Mouse (Mus musculus) heart, adult 2 months (tissue): ENCODE data around the gene Impg1. TPM values are rescaled to one million over a fixed set of nuclear protein-coding genes. Genes with fewer than 3 reads are reported as not detected.

Experiments
- DNase-seq, 2 experiments: peaks; one replicate each; pipeline ENCODE4 v3.0.0; 2021
- H3K27ac ChIP-seq: fragments of 200-600 bp; 2 replicates; pipeline ENCODE4 v1.8.1; 2022
- H3K27me3 ChIP-seq: fragments of 200-500 bp; 2 replicates; pipeline ENCODE4 v1.6.1; 2012; ENCODE audit warnings: mild to moderate bottlenecking, low read length, inconsistent platforms, mixed read lengths; ENCODE audit not compliant: control insufficient read depth, insufficient read depth
- H3K36me3 ChIP-seq: fragments of 200-500 bp; 2 replicates; pipeline ENCODE4 v1.6.1; 2012; ENCODE audit warnings: low read length, inconsistent platforms; ENCODE audit not compliant: control insufficient read depth, insufficient read depth
- H3K4me1 ChIP-seq: fragments of 200-500 bp; 2 replicates; pipeline ENCODE4 v1.6.1; 2011; ENCODE audit warnings: low read length; ENCODE audit not compliant: control insufficient read depth, insufficient read depth
- H3K4me3 ChIP-seq: fragments of 200-600 bp; 2 replicates; pipeline ENCODE4 v1.8.1; 2022
- H3K79me2 ChIP-seq: fragments of 200-500 bp; replicated peaks from 2 replicates; pipeline ENCODE4 v1.6.1; 2012; ENCODE audit warnings: mild to moderate bottlenecking, inconsistent platforms, low read length, moderate library complexity, mixed read lengths; ENCODE audit not compliant: control insufficient read depth, insufficient read depth
- H3K9ac ChIP-seq: fragments of 200-500 bp; 2 replicates; pipeline ENCODE4 v1.6.1; 2012; ENCODE audit warnings: low read depth, mild to moderate bottlenecking, control low read depth, inconsistent platforms, low read length, mixed read lengths
- CTCF ChIP-seq: fragments of 200-600 bp; IDR thresholded peaks from 2 replicates; pipeline ENCODE4 v1.8.1; 2022; ENCODE audit warnings: antibody characterized with exemption, mild to moderate bottlenecking, moderate library complexity
- EP300 ChIP-seq: fragments of 200-500 bp; IDR thresholded peaks from 2 replicates; pipeline ENCODE4 v1.6.1; 2011; ENCODE audit warnings: low read depth, low read length, control low read depth; ENCODE audit not compliant: insufficient read depth
- POLR2A ChIP-seq: fragments of 200-500 bp; IDR thresholded peaks from 2 replicates; pipeline ENCODE4 v1.6.1; 2011; ENCODE audit warnings: mild to moderate bottlenecking, low read depth, low read length, control low read depth; ENCODE audit not compliant: insufficient read depth
- WGBS: fragments of 180-500 bp; shearing (Covaris S2); methylation state at CpG from one replicate; pipeline ENCODE4 v1.1.7; 2018; 5-methylcytosine and 5-hydroxymethylcytosine counted together
- intact Hi-C: fragments of 180-260 bp; cut with DNase I; formaldehyde crosslinking; loops from one replicate; pipeline ENCODE4 v1.15.1; 2025
- polyA plus RNA-seq: library from polyadenylated mRNA; depleted of rRNA; stranded (reverse); fragments of >200 nt; gene quantifications from 2 replicates; pipeline ENCODE4 v1.2.3, GENCODE M21; 2012
- total RNA-seq, 2 experiments: library from RNA; stranded (reverse); gene quantifications; 2 replicates each; pipeline ENCODE4 v1.2.3; 2021

Gene Impg1
- total and polyA plus RNA-seq, 3 experiments: not detected

DNA sequence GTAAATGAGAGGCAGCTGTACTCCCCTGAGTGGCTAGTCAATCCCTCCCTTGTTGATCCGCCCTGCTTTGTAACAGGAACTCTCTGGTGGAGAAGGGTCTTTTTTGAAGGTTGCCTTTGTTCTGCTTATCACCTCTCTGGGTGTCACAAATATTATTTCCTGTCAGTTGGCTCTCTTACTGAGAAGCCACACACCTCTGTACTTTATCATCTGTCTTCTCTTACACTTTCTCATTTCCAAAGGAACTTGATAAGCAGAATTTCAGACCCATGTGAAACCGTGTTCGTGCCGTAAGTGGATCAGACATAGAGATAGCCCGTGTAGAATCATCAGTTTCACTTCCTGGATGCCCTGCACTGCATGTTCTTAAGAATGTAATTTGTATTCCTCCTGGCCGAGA lies 147.3 kb downstream of the Impg1 start:
- H3K36me3 ChIP-seq: no peaks in the 10 kb centered on the region
- no peaks in the 10 kb centered on the region for H3K27me3 ChIP-seq
- intact Hi-C loops: no loop called here
- no peaks in the 10 kb centered on the region for H3K4me1 ChIP-seq
- H3K4me3 ChIP-seq: no peak overlapping the region
- DNase-seq: no peak
- 35% methylated on average over 6 of the region's 6 CpGs for WGBS
- no peaks in the 10 kb centered on the region for H3K79me2 ChIP-seq
- no peak overlapping the region for H3K27ac ChIP-seq
- TF ChIP-seq CTCF: no peak
- TF ChIP-seq EP300: no peak
- TF ChIP-seq POLR2A: no peak
- H3K9ac ChIP-seq: no peak overlapping the region

DNA sequence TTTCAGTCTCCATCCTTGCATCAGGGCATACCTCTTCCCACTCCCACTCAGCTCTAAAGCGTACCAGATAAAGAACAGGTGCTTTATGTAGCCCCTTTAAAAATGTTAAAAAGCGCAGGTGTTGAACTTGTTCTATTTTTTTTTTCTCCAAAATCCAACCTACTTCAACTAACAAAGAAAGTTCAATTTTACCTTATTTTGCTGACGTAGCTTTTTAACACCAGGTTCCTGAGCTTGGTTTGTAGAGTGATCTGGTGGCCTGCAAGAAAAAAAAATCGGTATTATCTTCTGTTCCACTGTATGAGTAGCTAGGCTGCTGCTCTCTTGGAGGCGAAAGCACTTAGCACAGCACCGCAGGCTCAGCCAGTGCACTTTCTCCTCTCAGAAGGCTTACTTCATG lies 149.4 kb downstream of the Impg1 start:
- H3K79me2 ChIP-seq: no peaks in the 10 kb centered on the region
- H3K27ac ChIP-seq: no peak overlapping the region
- intact Hi-C loops: no loop called here
- no peak overlapping the region for H3K9ac ChIP-seq
- WGBS: 93% methylated on average over 6 of the region's 6 CpGs
- no peaks in the 10 kb centered on the region for H3K27me3 ChIP-seq
- H3K36me3 ChIP-seq: no peaks in the 10 kb centered on the region
- H3K4me3 ChIP-seq: no peak overlapping the region
- no peak for DNase-seq
- no peak for TF ChIP-seq CTCF
- no peak for TF ChIP-seq POLR2A
- no peak for TF ChIP-seq EP300
- H3K4me1 ChIP-seq: no peaks in the 10 kb centered on the region

DNA sequence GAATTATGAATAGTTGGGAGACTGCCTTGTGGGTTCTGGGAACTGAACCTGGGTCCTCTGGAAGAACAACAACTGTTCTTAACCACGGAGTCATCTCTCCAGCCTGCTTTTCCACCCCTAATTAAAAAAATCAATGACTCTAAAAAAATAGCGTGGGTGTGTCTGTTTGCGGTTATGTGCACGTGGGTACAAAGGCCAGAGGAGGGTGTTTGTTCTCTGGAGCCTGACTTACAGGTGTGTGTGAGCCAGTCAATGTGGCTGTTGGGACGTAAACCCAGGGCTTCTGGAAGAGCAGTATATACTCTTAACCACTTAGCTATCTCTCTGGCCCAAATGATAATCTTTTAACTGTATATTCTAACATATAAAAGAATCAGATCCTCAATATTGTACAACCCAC lies 151.7 kb downstream of the Impg1 start:
- intact Hi-C loops: no loop called here

DNA sequence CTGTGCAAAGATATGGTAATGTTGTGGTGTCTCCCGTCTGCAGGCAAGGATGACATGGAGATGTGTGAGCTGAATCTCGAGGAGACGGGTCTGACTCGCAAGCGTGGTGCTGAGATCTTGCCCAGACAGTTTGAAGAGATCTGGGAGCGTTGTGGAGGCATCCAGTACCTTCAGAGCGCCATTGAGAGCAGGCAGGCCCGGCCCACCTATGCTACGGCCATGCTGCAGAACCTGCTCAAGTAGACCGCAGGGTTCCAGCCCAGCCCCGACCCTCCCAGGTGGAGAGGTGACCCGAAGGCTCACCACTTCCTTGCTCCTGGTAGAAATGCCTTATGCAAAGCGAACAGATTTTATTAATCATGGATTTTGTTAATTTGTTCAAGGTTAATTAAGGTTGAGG lies 157.7 kb downstream of the Impg1 start:
- H3K79me2 ChIP-seq: no peaks in the 10 kb centered on the region
- no peak for DNase-seq
- no peak overlapping the region for H3K9ac ChIP-seq
- no peaks in the 10 kb centered on the region; the same call in none of the 2 replicates for H3K36me3 ChIP-seq
- H3K4me1 ChIP-seq: no peaks in the 10 kb centered on the region
- H3K4me3 ChIP-seq: no peak overlapping the region
- 91% methylated on average over 13 of the region's 13 CpGs for WGBS
- no peaks in the 10 kb centered on the region for H3K27me3 ChIP-seq
- no peak for TF ChIP-seq EP300
- TF ChIP-seq POLR2A: no peak
- no peak for TF ChIP-seq CTCF
- intact Hi-C loops: no loop called here
- H3K27ac ChIP-seq: no peak overlapping the region

More for the DNA sequence above, 151.7 kb downstream of the Impg1 start:
- no peak for DNase-seq
- no peaks in the 10 kb centered on the region for H3K79me2 ChIP-seq
- WGBS: 87% methylated on average over 5 of the region's 5 CpGs
- H3K4me3 ChIP-seq: no peak overlapping the region
- H3K4me1 ChIP-seq: no peaks in the 10 kb centered on the region
- TF ChIP-seq POLR2A: no peak
- TF ChIP-seq EP300: no peak
- no peak for TF ChIP-seq CTCF
- no peaks in the 10 kb centered on the region for H3K27me3 ChIP-seq
- no peak overlapping the region for H3K27ac ChIP-seq
- no peak overlapping the region for H3K9ac ChIP-seq
- H3K36me3 ChIP-seq: no peaks in the 10 kb centered on the region; the same call in 1 of the 2 replicates

DNA sequence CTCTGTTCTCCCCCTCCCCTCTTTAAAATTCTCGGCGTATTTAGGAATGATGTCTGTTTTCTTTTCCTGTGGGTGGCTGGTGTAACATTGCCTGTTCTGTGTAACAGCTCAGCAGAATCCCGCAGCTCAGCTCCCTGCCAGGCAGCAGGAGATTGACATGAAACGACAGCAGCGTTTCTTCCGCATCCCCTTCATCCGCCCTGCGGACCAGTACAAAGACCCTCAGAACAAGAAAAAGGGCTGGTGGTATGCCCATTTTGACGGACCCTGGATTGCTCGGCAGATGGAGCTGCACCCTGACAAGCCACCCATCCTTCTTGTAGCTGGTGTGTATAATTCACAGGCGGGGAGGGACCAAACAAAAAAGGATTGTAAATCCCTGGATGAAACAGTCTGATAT lies 158.4 kb downstream of the Impg1 start:
- intact Hi-C loops: no loop called here
- no peaks in the 10 kb centered on the region for H3K79me2 ChIP-seq
- TF ChIP-seq EP300 (no peak), CTCF (no peak), POLR2A (no peak)
- H3K27ac ChIP-seq: no peak overlapping the region
- no peaks in the 10 kb centered on the region; the same call in none of the 2 replicates for H3K36me3 ChIP-seq
- H3K4me3 ChIP-seq: no peak overlapping the region
- 75% methylated on average over 11 of the region's 11 CpGs for WGBS
- no peak overlapping the region for H3K9ac ChIP-seq
- no peak for DNase-seq
- no peaks in the 10 kb centered on the region for H3K27me3 ChIP-seq
- no peaks in the 10 kb centered on the region for H3K4me1 ChIP-seq

DNA sequence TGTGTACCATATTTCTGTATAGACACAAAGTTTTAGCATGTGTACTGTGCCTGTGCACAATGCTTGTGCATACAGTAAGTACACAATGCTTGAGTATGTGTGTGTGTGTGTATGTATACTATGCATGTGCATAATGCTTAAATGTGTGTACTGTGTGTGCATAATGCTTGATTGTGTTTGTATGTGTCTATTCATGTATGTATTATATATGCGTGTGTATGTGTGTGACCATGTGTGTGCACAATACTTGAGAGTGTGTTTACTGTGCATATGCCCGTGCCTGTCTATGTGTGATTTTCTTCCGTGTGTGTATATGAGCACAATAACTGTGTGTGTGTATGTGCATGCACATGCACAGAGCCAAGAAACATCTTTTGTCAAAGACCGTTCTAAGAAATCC lies 158.9 kb downstream of the Impg1 start:
- no peak for DNase-seq
- intact Hi-C loops: no loop called here
- H3K79me2 ChIP-seq: no peaks in the 10 kb centered on the region
- H3K4me3 ChIP-seq: no peak overlapping the region
- H3K9ac ChIP-seq: no peak overlapping the region
- H3K27ac ChIP-seq: no peak overlapping the region
- WGBS: 94% methylated on average over 4 of the region's 4 CpGs
- no peaks in the 10 kb centered on the region for H3K4me1 ChIP-seq
- no peaks in the 10 kb centered on the region; the same call in none of the 2 replicates for H3K36me3 ChIP-seq
- H3K27me3 ChIP-seq: no peaks in the 10 kb centered on the region
- no peak for TF ChIP-seq EP300
- no peak for TF ChIP-seq CTCF
- TF ChIP-seq POLR2A: no peak

DNA sequence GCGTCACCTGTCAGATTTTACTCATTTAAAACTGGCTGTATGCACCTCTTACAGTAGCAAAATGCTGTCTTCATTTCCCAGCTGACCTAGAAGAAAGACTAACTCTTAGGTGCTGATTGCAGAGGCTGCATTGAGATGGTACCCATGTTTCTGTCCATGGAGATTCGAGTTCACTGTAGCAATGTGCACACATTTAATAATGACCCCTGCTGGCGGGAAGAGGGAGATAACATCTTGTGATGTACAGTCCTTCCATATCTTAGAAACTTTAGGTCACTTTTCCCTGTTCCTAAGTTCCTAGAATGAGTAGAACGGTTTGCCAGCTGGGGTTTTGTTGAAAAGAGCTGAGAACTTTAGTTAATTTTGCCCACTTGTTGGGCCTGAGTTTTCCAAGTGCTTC lies 161.8 kb downstream of the Impg1 start:
- WGBS: 69% methylated on average over 4 of the region's 4 CpGs
- H3K9ac ChIP-seq: no peak overlapping the region

More for the DNA sequence above, 161.8 kb downstream of the Impg1 start:
- H3K36me3 ChIP-seq: no peaks in the 10 kb centered on the region; the same call in none of the 2 replicates
- DNase-seq: no peak
- H3K27ac ChIP-seq: no peak overlapping the region
- H3K79me2 ChIP-seq: no peaks in the 10 kb centered on the region
- no peak overlapping the region for H3K4me3 ChIP-seq
- no peaks in the 10 kb centered on the region for H3K27me3 ChIP-seq
- intact Hi-C loops: no loop called here
- TF ChIP-seq POLR2A (no peak), CTCF (peak; percentile 56)
- H3K4me1 ChIP-seq: no peaks in the 10 kb centered on the region
